Mouse (Mus musculus): ENCODE measurements around the gene Dpp3. TPM values are rescaled to one million over a fixed set of nuclear protein-coding genes. Genes with fewer than 3 reads are reported as not detected.

Gene Dpp3
- polyA plus RNA-seq (2012; rRNA removed): 113 and 134 TPM in 2 replicates

GRCm38 (mm10) chr19:4927904-4928531, at the start of gene Dpp3:
Dpp3 (minus strand) TSS chr19:4928287.

GRCm38 (mm10) chr19:4961928-4962601, 34.0 kb upstream of the Dpp3 start, which contains the start of gene Mrpl11:
Mrpl11 (plus strand) TSS chr19:4962147.

GRCm38 (mm10) chr19:4942551-4943252, 14.6 kb upstream of the Dpp3 start, which contains the start of gene Peli3:
Peli3 (minus strand) TSS chr19:4943127.

GRCm38 (mm10) chr19:4905979-4906794, 21.9 kb downstream of the Dpp3 start, which contains the start of gene Bbs1:
Bbs1 (minus strand) TSS chr19:4906628.

GRCm38 (mm10) chr19:4878405-4879323, 49.4 kb downstream of the Dpp3 start, which contains the start of gene Zdhhc24:
Zdhhc24 (plus strand) TSS chr19:4878668.

GRCm38 (mm10) chr19:4877785-4878184, 50.3 kb downstream of the Dpp3 start, which contains the start of gene Actn3:
Actn3 (minus strand) TSS chr19:4877909.

Other genes starting within 250 kb of the Dpp3 start
- 0.68 and 1.4 TPM in 2 replicates for gene Gm960, start 229.6 kb downstream of the Dpp3 start, polyA plus RNA-seq (2012; rRNA removed)
- 15.7 and 24.4 TPM in 2 replicates for gene Sptbn2, start 217.1 kb downstream of the Dpp3 start, polyA plus RNA-seq (2012; rRNA removed)
- gene Rbm4b, start 171.8 kb downstream of the Dpp3 start, polyA plus RNA-seq (2012; rRNA removed): 41.5 and 71.8 TPM in 2 replicates
- gene Rbm4, start 134.4 kb downstream of the Dpp3 start, polyA plus RNA-seq (2012; rRNA removed): 99.0 and 147 TPM in 2 replicates
- 32.2 and 53.0 TPM in 2 replicates for gene Gm21992, start 116.7 kb downstream of the Dpp3 start, polyA plus RNA-seq (2012; rRNA removed)
- 59.1 and 70.7 TPM in 2 replicates for gene Rbm14, start 116.7 kb downstream of the Dpp3 start, polyA plus RNA-seq (2012; rRNA removed)
- gene Ccs, start 89.0 kb downstream of the Dpp3 start, polyA plus RNA-seq (2012; rRNA removed): 49.6 and 64.8 TPM in 2 replicates
- 0.10 and 0.13 TPM in 2 replicates for gene Ccdc87, start 88.9 kb downstream of the Dpp3 start, polyA plus RNA-seq (2012; rRNA removed)
- 27.4 and 31.9 TPM in 2 replicates for gene Ctsf, start 73.2 kb downstream of the Dpp3 start, polyA plus RNA-seq (2012; rRNA removed)
- gene Actn3, start 50.4 kb downstream of the Dpp3 start, polyA plus RNA-seq (2012; rRNA removed): 1.1 and 2.8 TPM in 2 replicates
- gene Zdhhc24, start 49.6 kb downstream of the Dpp3 start, polyA plus RNA-seq (2012; rRNA removed): 22.3 and 22.5 TPM in 2 replicates
- gene Bbs1, start 21.7 kb downstream of the Dpp3 start, polyA plus RNA-seq (2012; rRNA removed): 12.7 and 16.0 TPM in 2 replicates
- 2.4 and 2.7 TPM in 2 replicates for gene Peli3, start 14.8 kb upstream of the Dpp3 start, polyA plus RNA-seq (2012; rRNA removed)
- 94.4 and 104 TPM in 2 replicates for gene Mrpl11, start 33.9 kb upstream of the Dpp3 start, polyA plus RNA-seq (2012; rRNA removed)
- 0.66 and 1.3 TPM in 2 replicates for gene Npas4, start 62.0 kb upstream of the Dpp3 start, polyA plus RNA-seq (2012; rRNA removed)
- 7.1 and 13.2 TPM in 2 replicates for gene Slc29a2, start 95.6 kb upstream of the Dpp3 start, polyA plus RNA-seq (2012; rRNA removed)
- gene B4gat1, start 110.5 kb upstream of the Dpp3 start, polyA plus RNA-seq (2012; rRNA removed): 19.0 and 22.3 TPM in 2 replicates
- gene AC124502.3, start 110.6 kb upstream of the Dpp3 start, polyA plus RNA-seq (2012; rRNA removed): 1.8 and 1.9 TPM in 2 replicates
- gene Brms1, start 113.1 kb upstream of the Dpp3 start, polyA plus RNA-seq (2012; rRNA removed): 46.4 and 78.8 TPM in 2 replicates
- 2.9 and 3.7 TPM in 2 replicates for gene Rin1, start 122.2 kb upstream of the Dpp3 start, polyA plus RNA-seq (2012; rRNA removed)
- gene Cd248, start 139.8 kb upstream of the Dpp3 start, polyA plus RNA-seq (2012; rRNA removed): 24.5 and 32.1 TPM in 2 replicates
- 1.3 and 1.4 TPM in 2 replicates for gene Tmem151a, start 157.2 kb upstream of the Dpp3 start, polyA plus RNA-seq (2012; rRNA removed)
- 25.2 and 67.9 TPM in 2 replicates for gene Yif1a, start 160.3 kb upstream of the Dpp3 start, polyA plus RNA-seq (2012; rRNA removed)
- gene Cnih2, start 170.2 kb upstream of the Dpp3 start, polyA plus RNA-seq (2012; rRNA removed): 68.3 and 72.8 TPM in 2 replicates
- gene Rab1b, start 178.8 kb upstream of the Dpp3 start, polyA plus RNA-seq (2012; rRNA removed): 130 and 168 TPM in 2 replicates
- gene Klc2, start 190.3 kb upstream of the Dpp3 start, polyA plus RNA-seq (2012; rRNA removed): 60.5 and 71.9 TPM in 2 replicates

Data from central nervous system, embryonic 11.5 days (tissue).